Comparison of ENCODE assay signal across 8 mouse cellular contexts in the genomic region with DNA sequence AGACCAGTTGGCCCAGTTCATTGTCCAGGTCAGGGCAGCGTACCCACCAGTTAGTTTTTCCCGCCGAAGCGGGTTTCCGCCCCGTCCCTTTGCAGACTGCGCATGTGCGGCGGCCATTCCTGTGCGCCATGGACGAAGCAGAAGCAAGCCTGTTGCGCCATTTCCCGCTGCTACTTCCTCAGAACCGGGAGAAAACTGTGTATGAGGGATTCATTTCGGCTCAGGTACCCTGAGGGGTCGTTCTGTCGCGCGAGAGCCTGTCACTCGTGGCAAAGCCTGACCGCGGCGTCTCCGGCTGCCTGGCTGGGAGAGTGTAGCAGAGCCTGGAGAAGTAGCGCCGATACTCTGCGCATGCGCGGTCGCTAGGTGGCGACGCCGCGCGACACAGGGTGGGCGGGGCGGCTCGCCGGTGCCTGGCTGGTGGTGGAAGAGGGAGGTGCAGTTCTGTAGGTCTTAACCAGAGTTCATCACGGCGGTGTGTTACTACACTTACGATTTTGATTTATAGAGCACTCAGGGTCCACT. TPM values are rescaled to one million over a fixed set of nuclear protein-coding genes. Genes with fewer than 3 reads are reported as not detected.
DNase-seq lines count a peak whose midpoint lies in the region; ATAC-seq and TF ChIP-seq lines count a peak whose summit lies in the region.

No protein-coding gene starts in this region.

- ATAC-seq in Patski = peak; percentile 100
- ATAC-seq in hindbrain, embryonic 13.5 days (ENCODE audit: low FRiP score) = peak; percentile 100

- peaks cover 2% of the 10 kb centered on the region; the same call in 1 of the 2 replicates for H3K4me1 ChIP-seq in hindbrain, embryonic 13.5 days (replicated peaks)

- H3K4me2 ChIP-seq in hindbrain, embryonic 13.5 days = peak overlapping the region; percentile 74

- peak overlapping the region; percentile 79 for H3K27ac ChIP-seq in hindbrain, embryonic 13.5 days

- TF ChIP-seq CTCF in Patski (IDR thresholded peaks at IDR 0.05) = peak; percentile 19

- no peaks in the 10 kb centered on the region for H3K36me3 ChIP-seq in hindbrain, embryonic 13.5 days

- peak; percentile 65 for DNase-seq in Patski (ENCODE audit: low read depth, low spot score)
- peak; percentile 95 to 96 for DNase-seq in cerebellum, postnatal 14 days
- DNase-seq in frontal cortex, postnatal 14 days (ENCODE audit: low spot score in 2 of 2) = peak; percentile 84 to 89
- peak; percentile 90 to 96 for DNase-seq in layer of hippocampus, postnatal 25 days (ENCODE audit: extremely low spot score in 1 of 2, low spot score in 1 of 2)
- peak; percentile 90 for DNase-seq in lung, postnatal 25 days (ENCODE audit: low spot score)
- peak; percentile 94 for DNase-seq in retina, embryonic 14.5 days (ENCODE audit: low spot score)
- peak; percentile 97 for DNase-seq in thymus, postnatal 4 days

- H3K9ac ChIP-seq in hindbrain, embryonic 13.5 days = peak overlapping the region; percentile 71

- WGBS in hindbrain, embryonic 13.5 days = under 1% methylated on average over 42 of the region's 42 CpGs

- peaks cover 10% of the 10 kb centered on the region for H3K27me3 ChIP-seq in Patski
- no peaks in the 10 kb centered on the region for H3K27me3 ChIP-seq in hindbrain, embryonic 13.5 days

- no peaks in the 10 kb centered on the region for H3K9me3 ChIP-seq in hindbrain, embryonic 13.5 days

- peak overlapping the region; percentile 73 for H3K4me3 ChIP-seq in hindbrain, embryonic 13.5 days

- CTCF ChIA-PET in Patski (lab: Charles Lee) = no interaction called here

- in situ Hi-C loops in Patski (cut with MboI; ENCODE audit: low pct_unique_long_range_greater_than_20kb) = loop anchor here (5.0 kb wide), 1 partner anchor 205 kb away; a partner anchor contains a TSS

- POLR2A ChIA-PET in Patski (lab: Charles Lee) = interaction anchor here (0.5 to 0.6 kb wide), 2 partner anchors 12 to 889 kb away, joined by 3 to 4 read pairs; no protein-coding TSS in a partner anchor

RNA-seq across cellular contexts. Expression of a gene that starts 1.2 kb away (rescaled TPM):
- 16.7 TPM for polyA plus RNA-seq in Patski (2021)
- polyA plus RNA-seq in hindbrain, embryonic 13.5 days (2015; fragmentation: Nextera tagmentation; extraction: Ambion mirVana) = 13.2 and 14.7 TPM in 2 replicates
- 1 to 10 TPM; 8.7 to 9.2 TPM for total RNA-seq in layer of hippocampus, postnatal 25 days (2021)

Comparison
In these comparisons a context has a peak if more than half of its experiments do, and no peak if none do; other contexts are left out.
1. Peak in every context shown above with its lines: DNase-seq, ATAC-seq, H3K4me3 ChIP-seq and H3K27ac ChIP-seq.